Mouse (Mus musculus) adrenal gland, adult 18-20 months (tissue): ENCODE measurements around the gene Dclk3. TPM values are rescaled to one million over a fixed set of nuclear protein-coding genes. Genes with fewer than 3 reads are reported as not detected.

Experiments used
- total RNA-seq, 2 experiments: library from RNA; stranded (reverse); gene quantifications; 1 replicate in 1 of 2; 2 replicates in 1 of 2; pipeline ENCODE4 v1.2.3; 2021

Gene Dclk3
- total RNA-seq, 2 experiments from 2014 or later, result 0.99 to 1.1 TPM

Other genes starting within 250 kb of the Dclk3 start
- gene Mlh1, start 167.3 kb upstream of the Dclk3 start, total RNA-seq, result 10 to 100 TPM; 11.0 to 11.1 TPM
- gene Epm2aip1, start 167.2 kb upstream of the Dclk3 start, total RNA-seq, result 10 to 100 TPM; 31.2 to 37.8 TPM
- gene Trank1, start 127.3 kb upstream of the Dclk3 start, total RNA-seq, result 100 to 1,000 TPM in 1 of 2 experiments, 10 to 100 TPM in 1; 47.6 to 122 TPM